Mouse (Mus musculus) left cerebral cortex, adult 8-10 months (tissue): ENCODE measurements around the gene Cbx8. TPM values are rescaled to one million over a fixed set of nuclear protein-coding genes. Genes with fewer than 3 reads are reported as not detected.

ENCODE experiments used
- DNase-seq, 2 experiments: peaks; one replicate each; pipeline ENCODE4 v3.0.0; 2022; ENCODE audit warnings: low spot score in 2 of 2
- total RNA-seq, 4 experiments: library from RNA; stranded (reverse); gene quantifications; 2 replicates each; pipeline ENCODE4 v1.2.4; 2022

Cbx8 gene
- total RNA-seq, 4 experiments from 2014 or later = 7.1 to 16.7 (median 11.1) TPM

DNA sequence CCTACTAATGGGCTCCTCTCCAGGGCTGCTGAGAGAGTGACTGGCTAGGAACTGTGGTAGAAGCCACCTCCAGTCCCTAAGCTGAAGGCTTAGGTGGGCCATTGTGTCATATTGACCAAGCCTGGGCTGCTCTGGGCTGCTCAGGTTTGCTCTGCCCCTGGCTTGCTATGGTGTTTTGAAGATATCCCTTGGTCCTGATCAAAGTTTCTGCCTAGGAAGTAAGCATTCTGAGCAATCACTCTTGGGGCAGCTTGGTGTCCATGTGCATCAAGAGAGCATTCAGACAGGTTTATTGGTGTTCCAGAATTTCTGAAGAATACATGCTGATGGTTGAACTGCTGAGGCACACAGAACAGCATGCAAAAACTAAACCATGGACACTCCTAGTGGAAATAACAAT is 10.7 kb upstream of the Cbx8 start:
- DNase-seq = no peak

- DNase-seq = no peak
Measured at GRCm38 (mm10) chr11:119050361-119050760, 9.6 kb upstream of the Cbx8 start.

DNA sequence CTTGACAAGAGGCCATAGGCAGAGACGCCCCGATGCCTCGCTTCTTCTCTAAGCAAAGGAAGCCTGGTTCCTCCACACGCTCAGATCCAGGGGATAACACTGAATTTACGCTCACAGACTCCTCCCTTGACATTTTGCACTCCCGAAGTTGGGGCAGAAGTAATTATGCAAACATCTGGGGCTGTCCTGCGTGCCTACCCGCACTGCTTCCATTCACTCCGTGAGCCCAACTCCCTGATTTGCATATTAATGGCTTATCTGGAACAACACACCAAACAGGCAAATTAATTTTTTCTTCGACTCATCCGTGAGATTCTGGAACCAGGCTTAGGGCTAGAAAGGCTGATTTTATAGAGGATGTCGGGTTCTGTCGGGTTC is 7.4 kb upstream of the Cbx8 start:
- DNase-seq = no peak

DNA sequence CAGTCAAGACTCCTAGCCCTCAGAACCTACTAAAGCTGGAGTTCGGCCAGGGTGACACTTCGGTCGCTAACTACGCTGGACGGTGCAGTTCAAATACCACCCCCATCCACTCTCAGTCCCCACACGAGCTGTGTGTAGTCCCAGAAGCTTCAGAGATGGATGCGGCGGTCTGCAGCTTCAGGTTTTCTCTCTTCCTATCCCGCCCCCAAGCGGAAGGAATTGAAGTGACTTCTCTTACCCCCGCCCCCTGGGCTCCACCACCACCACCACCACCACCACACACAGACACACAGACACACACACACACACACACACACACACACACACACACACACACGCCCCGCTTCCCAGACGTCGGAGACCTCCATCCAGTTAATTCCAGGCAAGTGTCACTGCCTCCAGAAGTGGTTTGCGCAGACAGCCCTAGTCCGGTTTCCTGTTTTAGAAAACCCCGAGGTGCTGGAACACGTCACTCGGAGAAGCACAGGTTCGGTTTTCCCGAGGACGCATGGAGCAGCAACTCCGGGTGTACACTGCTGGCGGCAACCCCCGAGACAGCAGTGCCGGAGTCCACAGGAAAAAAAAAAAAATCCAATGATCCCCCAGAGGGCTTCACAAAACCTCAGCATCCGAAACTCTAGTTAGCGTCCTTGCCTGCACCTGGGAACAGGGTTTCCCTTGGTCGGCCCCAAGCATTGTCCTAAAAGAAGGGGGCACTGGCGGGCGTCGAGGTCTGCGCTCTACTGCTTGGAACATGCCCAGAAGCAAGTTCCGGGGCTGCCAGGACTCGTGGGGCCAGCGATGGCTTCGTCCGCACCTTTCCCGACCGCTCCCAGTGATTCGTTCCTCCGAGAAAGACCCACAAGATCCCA is 6.7 kb upstream of the Cbx8 start:
- no peak for DNase-seq

GRCm38 (mm10) chr11:119046601-119047245 is 6.0 kb upstream of the Cbx8 start:
- no peak for DNase-seq

- no peak for DNase-seq
Measured at GRCm38 (mm10) chr11:119044551-119045337, 4.0 kb upstream of the Cbx8 start.

GRCm38 (mm10) chr11:119043761-119044550 is 3.2 kb upstream of the Cbx8 start:
- no peak for DNase-seq

- no peak for DNase-seq
Measured at GRCm38 (mm10) chr11:119043273-119043540, 2.4 kb upstream of the Cbx8 start.

- no peak for DNase-seq
Measured at GRCm38 (mm10) chr11:119042466-119043272, 1.9 kb upstream of the Cbx8 start.

- DNase-seq = no peak
Measured at GRCm38 (mm10) chr11:119041750-119042465, 1.1 kb upstream of the Cbx8 start.

- no peak for DNase-seq
Measured at GRCm38 (mm10) chr11:119041325-119041716, 552 bp upstream of the Cbx8 start.

GRCm38 (mm10) chr11:119039732-119040512 is 847 bp downstream of the Cbx8 start:
- DNase-seq = no peak

DNA sequence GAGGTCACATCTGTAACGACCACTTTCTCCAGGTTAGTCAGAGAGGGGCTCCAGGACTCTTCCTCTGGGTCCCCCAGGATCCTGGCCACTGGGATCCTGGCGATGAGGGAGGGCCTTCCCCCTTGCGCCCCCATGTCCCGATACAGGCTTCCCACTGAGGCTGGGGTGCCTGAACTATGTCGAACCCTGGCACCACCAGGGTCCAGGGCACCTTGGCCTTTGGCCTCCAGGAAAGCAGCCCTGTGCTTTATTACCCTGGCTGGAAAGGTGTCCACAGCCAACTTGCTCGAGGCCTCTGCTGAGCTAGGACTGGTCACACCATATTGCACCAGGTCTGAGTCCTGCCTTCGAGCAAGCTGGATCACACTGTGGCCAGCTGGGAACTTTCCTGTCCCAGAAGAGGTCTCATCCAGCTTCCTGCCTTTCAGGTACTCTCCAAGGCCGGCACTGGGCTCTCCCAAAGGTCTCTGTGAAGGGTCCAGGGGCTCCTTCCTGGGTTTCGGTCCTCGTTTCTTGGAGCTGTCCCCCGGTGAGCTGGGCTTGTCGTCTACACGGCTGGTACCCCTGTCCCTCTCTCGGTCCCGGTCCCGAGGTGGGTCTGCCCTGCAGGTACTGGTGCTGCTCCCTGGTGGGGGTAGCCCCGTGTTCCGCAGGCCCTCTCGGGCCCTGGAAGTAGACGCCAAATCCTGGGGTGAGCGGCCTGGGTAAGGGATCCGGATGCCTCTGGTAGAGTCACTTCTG is 1.9 kb downstream of the Cbx8 start:
- DNase-seq = no peak

DNA sequence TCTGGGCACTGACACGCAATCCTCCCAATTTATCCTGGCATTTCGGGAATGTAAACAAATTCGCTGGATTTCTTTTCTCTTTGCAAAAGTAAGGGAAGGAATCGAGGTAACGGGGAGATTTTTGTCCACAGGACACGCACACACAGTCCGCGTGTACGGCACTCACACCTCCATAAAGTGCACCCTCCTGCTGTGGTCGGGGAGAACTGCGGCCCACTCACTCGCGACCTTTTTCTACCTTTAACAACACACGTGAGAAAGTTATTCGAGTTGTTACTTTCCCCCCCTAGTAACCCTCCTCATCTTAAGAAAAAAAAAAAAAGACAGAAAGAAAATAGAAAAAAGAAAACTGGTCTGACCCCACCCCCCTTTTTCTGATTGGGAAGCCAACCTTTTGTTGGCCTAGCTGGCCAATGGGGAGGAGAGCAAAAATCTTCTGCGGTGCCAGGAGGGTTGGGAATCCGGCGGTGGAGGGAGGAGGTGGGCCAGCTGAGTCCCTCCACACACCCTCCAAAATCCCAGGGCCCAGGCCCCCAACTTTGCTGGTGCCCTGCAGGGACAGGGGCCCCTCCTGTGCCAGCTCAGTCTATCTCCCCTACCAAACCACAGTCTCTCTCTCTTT is 2.9 kb downstream of the Cbx8 start:
- no peak for DNase-seq

DNA sequence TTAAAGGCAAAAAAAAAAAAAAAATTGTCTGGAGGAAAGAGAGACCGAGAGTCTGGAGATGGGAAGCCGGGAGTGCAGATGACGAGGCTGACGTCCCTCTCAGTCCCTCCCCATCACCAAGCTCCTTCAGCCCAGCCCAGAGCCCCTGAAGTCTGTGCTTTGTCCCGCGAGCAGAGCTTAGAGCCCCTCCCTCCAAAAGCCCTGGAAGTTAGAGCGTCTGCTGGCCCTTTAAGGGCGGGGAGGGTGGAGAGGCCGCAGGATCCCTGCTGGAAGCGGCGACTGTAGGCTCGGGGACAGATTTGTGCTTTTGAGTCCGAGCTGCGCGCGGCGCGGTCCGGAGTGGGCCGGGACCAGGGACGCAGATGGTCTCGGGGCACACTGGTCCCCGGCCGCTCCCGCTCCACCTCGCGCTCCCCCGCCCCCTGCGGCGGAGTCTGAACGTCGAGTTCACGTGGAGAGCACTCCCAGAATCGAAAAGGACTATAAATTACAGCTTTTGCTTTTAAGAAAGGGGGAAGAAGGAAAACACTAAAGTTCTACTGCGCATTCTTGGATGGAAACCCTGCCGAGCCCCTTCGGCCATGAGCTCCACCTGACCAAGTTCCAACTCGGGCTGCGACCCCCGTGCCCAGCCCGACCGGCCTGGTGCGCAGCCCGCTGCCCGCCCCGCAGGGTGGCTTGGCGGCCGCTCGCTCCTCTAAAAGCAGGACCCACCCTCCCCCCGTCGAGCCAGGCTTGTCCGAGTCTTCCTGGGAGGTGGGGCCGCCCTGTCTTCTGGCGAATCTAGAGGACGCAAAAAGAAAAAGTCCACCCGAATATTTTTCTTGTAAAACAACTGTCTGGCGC is 3.6 kb downstream of the Cbx8 start:
- no peak for DNase-seq

DNA sequence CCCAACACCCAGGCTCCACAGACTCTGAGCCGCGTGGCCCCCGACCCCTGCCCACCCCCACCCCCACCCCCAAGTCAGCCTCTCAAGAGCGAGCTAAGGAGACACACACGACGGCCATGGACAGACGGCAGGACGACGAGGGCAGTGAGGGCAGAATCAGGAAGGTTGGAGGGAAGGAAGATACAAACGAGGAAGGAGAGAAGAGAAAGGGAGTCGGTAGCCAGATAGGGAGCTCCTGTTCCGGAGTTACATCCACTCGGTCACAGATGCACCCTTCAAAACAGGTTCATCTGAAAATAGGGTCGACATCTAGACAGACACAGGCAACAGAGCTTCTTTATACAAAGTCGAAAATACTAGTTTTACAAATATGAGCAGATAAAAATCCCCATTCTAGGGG is 4.3 kb downstream of the Cbx8 start:
- DNase-seq = no peak

GRCm38 (mm10) chr11:119035686-119036165 is 5.0 kb downstream of the Cbx8 start:
- no peak for DNase-seq
